Mouse (Mus musculus): ENCODE data around the gene Vps26a. TPM values are rescaled to one million over a fixed set of nuclear protein-coding genes. Genes with fewer than 3 reads are reported as not detected.

Vps26a gene
- polyA plus RNA-seq, 1 experiment from 2014 or later = 72.8 TPM

- Histone ChIP-seq H3K27me3 (0 out of 2 replicates have a peak, but pooled peaks cover 7% of the 10 kb centered on the region), H3K4me3 (replicated peaks) (no peak overlapping the region), H3K9me3 (no peaks in the 10 kb centered on the region), H3K4me2 (no peak overlapping the region), H3K9ac (replicated peaks) (0 out of 2 replicates have a peak overlapping the region, but pooled peaks have one; percentile 23), H3K4me1 (replicated peaks) (peaks cover 8% of the 10 kb centered on the region), H3K36me3 (no peaks in the 10 kb centered on the region), H3K27ac (no peak overlapping the region)
- WGBS = 14% methylated on average over 8 of the region's 8 CpGs
- no peak for ATAC-seq (ENCODE audit: insufficient number of reproducible peaks, insufficient read depth, low FRiP score, low TSS enrichment, low read depth)
These were observed 73.5 kb downstream of the Vps26a start for GRCm38 (mm10) chr10:62412906-62413605.

GRCm38 (mm10) chr10:62411431-62412410, 74.9 kb downstream of the Vps26a start:
- Histone ChIP-seq H3K27ac (no peak overlapping the region), H3K4me3 (replicated peaks) (no peak overlapping the region), H3K9me3 (no peaks in the 10 kb centered on the region), H3K9ac (replicated peaks) (no peak overlapping the region), H3K4me1 (replicated peaks) (peaks cover 8% of the 10 kb centered on the region), H3K4me2 (no peak overlapping the region), H3K27me3 (peaks cover 16% of the 10 kb centered on the region; the same call in 1 of the 2 replicates), H3K36me3 (no peaks in the 10 kb centered on the region)
- 70% methylated on average over 19 of the region's 19 CpGs for WGBS
- ATAC-seq (ENCODE audit: insufficient number of reproducible peaks, insufficient read depth, low FRiP score, low TSS enrichment, low read depth) = no peak

- Histone ChIP-seq H3K4me2 (no peak overlapping the region), H3K9ac (replicated peaks) (no peak overlapping the region), H3K4me3 (replicated peaks) (no peak overlapping the region), H3K27me3 (peaks cover 20% of the 10 kb centered on the region; the same call in 1 of the 2 replicates), H3K36me3 (no peaks in the 10 kb centered on the region), H3K9me3 (no peaks in the 10 kb centered on the region), H3K4me1 (replicated peaks) (peaks cover 8% of the 10 kb centered on the region), H3K27ac (no peak overlapping the region)
- 11% methylated on average over 5 of the region's 5 CpGs for WGBS
- ATAC-seq (ENCODE audit: insufficient number of reproducible peaks, insufficient read depth, low FRiP score, low TSS enrichment, low read depth) = no peak
These were observed 75.7 kb downstream of the Vps26a start for GRCm38 (mm10) chr10:62410943-62411342.

Other genes with a start within 250 kb of the Vps26a start
- gene Tacr2, start 234.4 kb downstream of the Vps26a start, polyA plus RNA-seq (2016; fragmentation: Nextera tagmentation; extraction: Ambion mirVana) = not detected in 2 replicates
- gene Hk1, start 106.9 kb downstream of the Vps26a start, polyA plus RNA-seq (2016; fragmentation: Nextera tagmentation; extraction: Ambion mirVana) = 38.0 and 38.5 TPM in 2 replicates
- 3.8 and 5.1 TPM in 2 replicates for gene Hkdc1, start 64.3 kb downstream of the Vps26a start, polyA plus RNA-seq (2016; fragmentation: Nextera tagmentation; extraction: Ambion mirVana)
- gene 4930507D05Rik, start 37.3 kb downstream of the Vps26a start, polyA plus RNA-seq (2016; fragmentation: Nextera tagmentation; extraction: Ambion mirVana) = 0.71 and 1.1 TPM in 2 replicates
- gene Supv3l1, start 37.1 kb downstream of the Vps26a start, polyA plus RNA-seq (2016; fragmentation: Nextera tagmentation; extraction: Ambion mirVana) = 30.1 and 32.3 TPM in 2 replicates
- gene Srgn, start 40.6 kb upstream of the Vps26a start, polyA plus RNA-seq (2016; fragmentation: Nextera tagmentation; extraction: Ambion mirVana) = 3.9 and 5.5 TPM in 2 replicates
- gene Kif1bp, start 91.7 kb upstream of the Vps26a start, polyA plus RNA-seq (2016; fragmentation: Nextera tagmentation; extraction: Ambion mirVana) = 46.1 and 49.8 TPM in 2 replicates
- 27.9 and 29.0 TPM in 2 replicates for gene Ddx21, start 115.5 kb upstream of the Vps26a start, polyA plus RNA-seq (2016; fragmentation: Nextera tagmentation; extraction: Ambion mirVana)
- 178 and 180 TPM in 2 replicates for gene Ddx50, start 164.4 kb upstream of the Vps26a start, polyA plus RNA-seq (2016; fragmentation: Nextera tagmentation; extraction: Ambion mirVana)
- 1.4 and 1.5 TPM in 2 replicates for gene Stox1, start 239.3 kb upstream of the Vps26a start, polyA plus RNA-seq (2016; fragmentation: Nextera tagmentation; extraction: Ambion mirVana)